Mouse (Mus musculus): ENCODE measurements at regions not wholly inside any gene's neighbourhood (a gene's known extent, or its start where the extent isn't known, plus 50 kb on each side); places are given as distances from the start of the nearest gene placed in this dataset.

- Histone ChIP-seq H3K36me3 (no peaks in the 10 kb centered on the region), H3K4me1 (no peaks in the 10 kb centered on the region), H3K27me3 (ENCODE audit: insufficient read depth, poor library complexity, severe bottlenecking) (no peaks in the 10 kb centered on the region), H3K27ac (no peak overlapping the region), H3K4me3 (no peak overlapping the region), H3K9me3 (no peaks in the 10 kb centered on the region)
- WGBS, result 82% methylated on average over 2 of the region's 2 CpGs
- DNase-seq (ENCODE audit: low spot score), result no peak
These were observed 76.1 kb upstream of the Dynlt3 start for GRCm38 (mm10) chrX:9738904-9739303.

- DNase-seq (ENCODE audit: low spot score), result no peak
- WGBS, result 81% methylated on average over 3 of the region's 3 CpGs
These were observed 79.7 kb upstream of the Dynlt3 start for GRCm38 (mm10) chrX:9742518-9742917.

GRCm38 (mm10) chrX:9747305-9747938 is 84.6 kb upstream of the Dynlt3 start:
- Histone ChIP-seq H3K27me3 (ENCODE audit: insufficient read depth, poor library complexity, severe bottlenecking) (no peaks in the 10 kb centered on the region), H3K4me3 (peak overlapping the region; percentile 50), H3K27ac (no peak overlapping the region), H3K9me3 (no peaks in the 10 kb centered on the region), H3K4me1 (no peaks in the 10 kb centered on the region), H3K36me3 (no peaks in the 10 kb centered on the region)
- 23% methylated on average over 24 of the region's 27 CpGs for WGBS
- peak; percentile 70 for DNase-seq (ENCODE audit: low spot score)

More at GRCm38 (mm10) chrX:9742518-9742917, 79.7 kb upstream of the Dynlt3 start:
- Histone ChIP-seq H3K27ac (no peak overlapping the region), H3K9me3 (no peaks in the 10 kb centered on the region), H3K4me3 (no peak overlapping the region), H3K27me3 (ENCODE audit: insufficient read depth, poor library complexity, severe bottlenecking) (no peaks in the 10 kb centered on the region), H3K36me3 (no peaks in the 10 kb centered on the region), H3K4me1 (no peaks in the 10 kb centered on the region)

DNA sequence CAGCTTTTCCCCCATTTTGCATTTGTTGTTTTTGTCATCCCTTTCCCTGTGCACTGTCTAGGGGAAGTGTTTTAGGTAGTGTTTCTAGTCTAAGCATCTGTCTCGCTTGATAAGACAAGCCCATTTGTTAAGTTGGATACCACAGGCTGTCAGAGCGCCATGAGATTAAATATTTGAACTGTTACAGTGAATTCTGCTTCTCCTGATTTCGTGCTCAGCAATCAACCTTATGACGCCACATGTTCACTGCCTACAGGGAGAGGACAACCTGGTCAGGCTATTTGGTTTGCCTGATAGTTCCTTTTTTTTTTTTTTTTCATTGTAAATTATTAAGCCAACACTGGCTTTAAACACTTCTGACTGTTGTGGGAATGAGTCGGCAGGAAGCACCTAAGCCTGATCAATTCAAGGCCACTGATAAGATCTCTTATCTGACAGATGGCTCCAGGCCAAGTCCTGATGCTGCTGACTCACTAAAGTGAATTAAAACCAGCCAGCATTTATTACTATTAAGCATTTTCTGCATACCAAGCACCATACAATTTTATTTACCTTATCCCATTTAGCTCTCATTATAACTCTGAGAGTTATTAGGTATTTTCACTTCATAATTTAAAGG is 90.3 kb upstream of the Dynlt3 start:
- WGBS, result 38% methylated on average over 5 of the region's 5 CpGs
- no peak overlapping the region for H3K4me3 ChIP-seq

DNA sequence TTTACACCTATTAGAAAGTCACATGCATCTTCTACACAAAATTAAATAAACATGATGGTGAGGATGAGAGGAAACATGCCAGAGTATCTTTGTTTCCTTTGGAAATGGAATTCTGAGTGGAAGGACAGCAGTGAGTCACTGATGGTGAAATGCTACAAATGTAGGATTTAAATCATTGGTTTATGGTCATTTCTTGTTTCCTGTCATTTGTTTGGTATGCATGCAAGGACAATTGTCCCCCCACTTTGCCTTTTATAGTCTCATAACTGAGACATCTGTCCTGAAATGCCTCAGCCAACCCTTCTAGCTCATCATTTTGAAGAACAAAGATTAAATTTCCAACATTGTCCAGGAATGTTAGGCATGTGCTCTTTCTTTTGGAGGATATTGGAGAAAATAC is 77.2 kb upstream of the Hypm start:
- H3K9me3 ChIP-seq, result no peaks in the 10 kb centered on the region
- no peaks in the 10 kb centered on the region for H3K27me3 ChIP-seq (ENCODE audit: insufficient read depth, poor library complexity, severe bottlenecking)
- no peak for DNase-seq (ENCODE audit: low spot score)
- no peak overlapping the region for H3K27ac ChIP-seq
- H3K4me3 ChIP-seq, result no peak overlapping the region
- H3K4me1 ChIP-seq, result no peaks in the 10 kb centered on the region
- H3K36me3 ChIP-seq, result no peaks in the 10 kb centered on the region

More for the DNA sequence above, 90.3 kb upstream of the Dynlt3 start:
- Histone ChIP-seq H3K36me3 (no peaks in the 10 kb centered on the region), H3K27me3 (ENCODE audit: insufficient read depth, poor library complexity, severe bottlenecking) (no peaks in the 10 kb centered on the region), H3K9me3 (no peaks in the 10 kb centered on the region), H3K4me1 (no peaks in the 10 kb centered on the region), H3K27ac (no peak overlapping the region)
- DNase-seq (ENCODE audit: low spot score), result no peak

DNA sequence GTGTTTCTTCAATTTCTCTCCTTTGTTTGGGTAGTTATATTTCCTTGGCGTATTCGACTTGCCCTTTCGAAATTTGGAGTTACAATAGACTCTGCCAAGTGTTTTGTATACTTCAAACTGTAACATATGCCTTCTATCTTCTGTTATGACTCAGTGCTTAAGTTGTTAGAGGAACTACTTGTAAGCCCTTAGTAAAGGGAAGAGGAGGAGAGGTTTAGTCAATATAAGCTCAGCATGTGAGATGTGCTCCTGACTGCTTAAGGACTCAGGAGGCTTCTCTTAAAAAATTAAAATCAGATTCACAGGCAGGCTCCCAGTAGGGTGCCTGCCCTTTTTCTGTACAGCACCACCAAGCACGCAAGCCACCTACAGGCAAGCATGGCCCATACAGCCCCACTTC is 69.2 kb upstream of the Hypm start:
- H3K4me3 ChIP-seq, result no peak overlapping the region
- DNase-seq (ENCODE audit: low spot score), result no peak
- H3K27me3 ChIP-seq (ENCODE audit: insufficient read depth, poor library complexity, severe bottlenecking), result no peaks in the 10 kb centered on the region
- no peaks in the 10 kb centered on the region for H3K4me1 ChIP-seq
- 78% methylated on average over 4 of the region's 4 CpGs for WGBS
- H3K36me3 ChIP-seq, result no peaks in the 10 kb centered on the region
- H3K9me3 ChIP-seq, result no peaks in the 10 kb centered on the region
- H3K27ac ChIP-seq, result no peak overlapping the region

DNA sequence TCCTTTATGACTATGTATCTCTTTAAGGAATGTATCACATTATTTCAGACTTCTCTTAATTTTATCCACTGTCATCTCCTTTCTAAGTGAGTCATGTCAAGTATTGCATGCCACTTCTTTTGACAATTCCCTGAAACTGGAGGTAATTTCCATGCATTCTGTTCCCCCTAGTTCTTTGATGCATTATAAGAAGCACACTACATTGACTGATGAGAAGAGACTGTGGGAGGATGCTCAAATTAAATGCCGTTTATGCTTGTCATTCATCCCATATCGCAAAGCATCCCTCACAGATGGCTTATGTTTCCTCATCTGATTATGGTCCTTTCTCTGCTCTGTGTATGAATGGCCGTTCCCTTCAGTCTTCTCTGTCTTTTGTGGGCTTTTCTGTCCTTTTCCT is 57.2 kb upstream of the Hypm start:
- Histone ChIP-seq H3K27ac (no peak overlapping the region), H3K36me3 (no peaks in the 10 kb centered on the region), H3K4me3 (no peak overlapping the region), H3K9me3 (no peaks in the 10 kb centered on the region), H3K4me1 (no peaks in the 10 kb centered on the region), H3K27me3 (ENCODE audit: insufficient read depth, poor library complexity, severe bottlenecking) (no peaks in the 10 kb centered on the region)
- WGBS, result 83% methylated on average over 3 of the region's 3 CpGs
- DNase-seq (ENCODE audit: low spot score), result no peak
